Mouse (Mus musculus) heart, adult 2 months (tissue): ENCODE data around the gene Sarm1.
"Not testable (repeated sequence)": the region's sequence is repeated elsewhere in the genome, so short reads cannot be mapped to it uniquely, and the experiment has no call there.

Source experiments
- CTCF ChIP-seq: fragments of 200-600 bp; IDR thresholded peaks from 2 replicates; pipeline ENCODE4 v1.8.1; 2022; ENCODE audit warnings: antibody characterized with exemption, mild to moderate bottlenecking, moderate library complexity
- POLR2A ChIP-seq: fragments of 200-500 bp; IDR thresholded peaks from 2 replicates; pipeline ENCODE4 v1.6.1; 2011; ENCODE audit warnings: mild to moderate bottlenecking, low read depth, low read length, control low read depth; ENCODE audit not compliant: insufficient read depth

DNA sequence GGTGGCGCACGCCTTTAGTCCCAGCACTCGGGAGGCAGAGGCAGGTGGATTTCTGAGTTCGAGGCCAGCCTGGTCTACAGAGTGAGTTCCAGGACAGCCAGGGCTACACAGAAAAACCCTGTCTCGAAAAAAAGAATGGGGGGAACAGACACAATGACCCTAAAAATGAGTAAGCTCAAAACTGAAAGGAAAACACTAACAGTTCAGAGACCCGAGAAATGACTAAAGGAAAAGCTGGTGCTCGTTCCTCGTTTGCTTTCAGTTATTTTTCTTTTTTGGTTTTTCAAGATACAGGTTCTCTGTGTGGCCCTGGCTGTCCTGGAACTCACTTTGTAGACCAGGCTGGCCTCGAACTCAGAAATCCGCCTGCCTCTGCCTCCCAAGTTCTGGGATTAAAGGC lies 34.0 kb upstream of the Sarm1 start:
- TF ChIP-seq CTCF, POLR2A: not testable (repeated sequence)
